Mouse (Mus musculus) kidney, adult 8-10 months (tissue): ENCODE measurements around the gene Polk.

Experiments
- DNase-seq, 2 experiments: peaks; one replicate each; pipeline ENCODE4 v3.0.0; 2022

Gene Polk

DNA sequence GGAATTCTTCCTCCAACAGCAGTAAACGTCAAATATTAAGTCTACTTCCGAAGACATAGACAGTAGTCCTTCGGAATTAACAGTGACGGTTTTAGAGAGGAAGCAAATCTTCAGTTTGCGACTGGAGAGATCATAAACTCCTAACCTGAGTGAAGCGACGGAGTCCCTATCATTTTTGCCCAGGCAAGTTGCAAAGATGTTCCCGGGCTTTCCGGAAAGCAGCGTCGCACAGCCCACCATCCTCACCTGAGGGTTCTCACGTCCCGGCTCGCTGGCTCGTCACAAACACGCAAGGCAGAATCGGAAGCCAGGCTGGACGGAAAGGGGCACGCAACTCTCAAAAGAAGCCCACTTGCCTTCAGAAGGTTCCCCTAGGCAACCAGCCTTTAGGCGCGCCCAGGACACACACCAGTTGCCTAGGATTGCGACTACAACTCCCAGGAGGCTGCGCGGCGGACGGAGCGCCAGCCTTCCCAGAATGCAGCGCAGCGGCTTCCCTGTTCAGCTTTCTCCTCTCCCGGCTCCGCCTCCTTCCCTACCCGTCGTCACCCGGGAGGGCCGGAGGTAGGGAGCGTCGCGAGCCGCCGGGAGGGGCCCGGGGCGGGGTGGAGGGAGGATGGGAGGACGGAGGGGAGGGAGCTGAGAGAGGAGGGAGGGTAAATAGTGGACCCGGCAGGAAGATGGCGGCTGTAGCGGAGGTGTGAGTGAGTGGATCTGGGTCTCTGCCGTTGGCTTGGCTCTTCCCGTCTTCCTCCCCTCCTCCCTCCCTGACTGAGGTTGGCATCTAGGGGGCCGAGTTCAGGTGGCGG lies at the start of gene Polk, which contains the start of gene Col4a3bp:
Gene Polk (minus strand): TSS at position 499 of the 809 bp plus-strand sequence.
Gene Col4a3bp (plus strand): TSS at position 538 of the 809 bp plus-strand sequence.
- peak; percentile 97 for DNase-seq

DNA sequence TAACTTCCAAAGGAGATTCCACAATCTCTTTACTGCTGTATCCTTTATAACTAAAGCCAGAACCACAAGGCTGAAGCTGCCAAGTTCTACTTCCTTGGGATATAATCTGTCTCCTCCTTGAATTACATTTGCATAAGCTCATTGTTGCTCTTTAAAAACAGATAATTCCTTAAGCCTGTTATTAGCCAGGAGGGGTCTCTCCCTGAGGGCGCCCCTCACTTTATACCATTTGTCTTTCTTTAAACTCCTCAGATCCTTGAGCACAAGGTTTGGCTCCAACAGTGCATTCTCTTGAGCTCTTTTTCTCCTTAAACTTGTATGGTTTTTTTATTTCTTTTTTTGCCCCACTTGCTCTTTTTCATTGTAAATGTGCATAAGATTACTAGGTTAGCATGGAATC lies 46.3 kb upstream of the Polk start:
- DNase-seq, result no peak

DNA sequence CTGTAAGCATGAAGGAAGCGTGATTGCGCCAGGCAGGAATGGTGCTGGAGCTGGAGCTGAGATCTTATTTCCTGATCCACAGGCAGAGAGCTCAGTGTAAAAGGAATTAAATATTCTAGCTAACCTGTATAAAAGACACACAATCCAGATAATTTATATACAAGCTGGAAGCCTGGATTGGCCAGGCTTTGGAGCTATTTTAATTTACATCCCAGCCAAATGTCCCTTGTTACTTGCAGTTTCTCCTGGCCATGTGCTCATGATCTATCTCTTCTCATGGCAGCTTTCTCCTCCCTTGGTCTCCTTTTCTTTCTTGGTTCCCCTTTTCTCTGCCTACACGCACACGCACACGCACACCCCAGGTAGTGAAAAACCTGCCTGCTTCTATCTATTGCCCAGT lies 44.2 kb upstream of the Polk start:
- DNase-seq, result no peak

- DNase-seq, result no peak
These were observed 41.8 kb upstream of the Polk start for GRCm38 (mm10) chr13:96584201-96584600.

- no peak for DNase-seq
These were observed 37.6 kb upstream of the Polk start for GRCm38 (mm10) chr13:96579979-96580378.

DNA sequence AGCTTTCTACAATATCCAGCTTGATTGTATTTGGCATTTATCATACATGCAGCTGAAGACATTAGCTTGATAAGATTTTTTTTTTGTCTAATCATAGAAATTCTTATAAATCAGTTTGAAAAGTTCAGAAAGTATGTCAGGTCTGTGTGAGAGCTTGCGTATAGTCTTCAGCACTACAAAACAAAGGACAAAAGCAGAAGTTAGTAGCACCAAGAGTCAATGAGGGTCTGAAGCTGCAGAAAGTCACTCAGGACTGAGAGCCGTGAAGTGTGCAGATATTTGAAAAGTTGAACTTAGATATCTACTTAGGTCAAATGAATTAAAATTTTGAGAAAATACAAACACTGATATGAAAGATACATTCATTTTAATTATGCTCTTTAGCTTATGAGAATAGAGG lies 36.7 kb upstream of the Polk start:
- no peak for DNase-seq

- DNase-seq, result no peak
These were observed 31.8 kb upstream of the Polk start for GRCm38 (mm10) chr13:96574170-96574569.

- DNase-seq, result no peak
These were observed 28.6 kb upstream of the Polk start for GRCm38 (mm10) chr13:96571016-96571361.

DNA sequence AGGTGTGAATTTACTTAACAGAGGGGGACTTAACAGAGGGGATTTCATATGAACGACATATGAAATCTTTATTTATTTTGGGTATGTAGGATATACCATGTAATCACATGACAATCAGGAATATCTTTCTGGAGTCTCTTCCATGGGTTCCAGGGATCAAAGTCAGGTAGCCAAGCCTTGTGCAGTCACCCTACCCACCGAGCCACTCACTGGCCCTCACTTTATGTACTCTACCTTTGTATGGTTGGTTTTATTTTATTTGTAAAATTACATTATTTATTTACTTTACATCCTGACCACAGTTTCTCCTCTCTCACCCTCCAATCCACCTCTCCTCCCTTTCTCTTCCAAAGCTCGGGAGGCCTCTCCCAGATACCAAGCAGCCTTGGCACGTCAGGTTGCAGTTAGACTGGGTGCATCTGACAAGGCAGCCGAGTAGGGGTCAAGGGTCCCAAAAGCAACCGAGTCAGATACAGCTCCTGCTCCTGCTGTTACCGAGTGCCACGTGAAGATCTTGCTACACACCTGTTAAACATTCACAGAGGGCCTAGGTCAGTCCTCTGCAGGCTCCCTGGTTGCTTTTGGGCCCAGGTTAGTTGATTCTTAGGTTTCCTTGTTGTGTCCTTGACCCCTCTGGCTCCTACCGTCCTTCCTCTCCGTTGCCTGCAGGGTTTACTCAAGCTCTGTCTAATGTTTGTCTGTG lies 28.1 kb upstream of the Polk start:
- peak; percentile 86 to 93 for DNase-seq

DNA sequence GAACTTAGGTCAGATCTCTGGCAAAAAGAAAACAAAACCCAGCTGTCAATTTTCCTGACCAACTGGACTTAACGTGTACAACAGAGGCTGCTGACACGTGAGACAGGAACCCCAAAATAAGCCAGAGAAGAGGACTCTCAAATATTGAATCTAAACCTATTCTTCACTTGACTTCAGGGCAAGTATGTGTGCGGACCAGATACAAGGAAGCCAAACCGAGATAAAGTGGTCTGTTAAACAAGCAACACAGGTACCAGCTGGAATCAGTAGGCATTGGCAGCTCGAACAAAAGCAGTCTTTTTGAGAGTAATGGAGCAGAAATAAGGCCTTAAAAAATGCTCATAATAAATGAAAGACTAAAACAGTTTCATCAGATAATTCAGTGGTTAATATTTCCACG lies 25.6 kb upstream of the Polk start:
- no peak for DNase-seq

GRCm38 (mm10) chr13:96555099-96555498 lies 12.7 kb upstream of the Polk start:
- no peak for DNase-seq

GRCm38 (mm10) chr13:96547941-96548340 lies 5.6 kb upstream of the Polk start:
- no peak for DNase-seq

- no peak for DNase-seq
These were observed 4.9 kb upstream of the Polk start for GRCm38 (mm10) chr13:96547250-96547649.

GRCm38 (mm10) chr13:96544506-96544905 lies 2.1 kb upstream of the Polk start:
- no peak for DNase-seq

DNA sequence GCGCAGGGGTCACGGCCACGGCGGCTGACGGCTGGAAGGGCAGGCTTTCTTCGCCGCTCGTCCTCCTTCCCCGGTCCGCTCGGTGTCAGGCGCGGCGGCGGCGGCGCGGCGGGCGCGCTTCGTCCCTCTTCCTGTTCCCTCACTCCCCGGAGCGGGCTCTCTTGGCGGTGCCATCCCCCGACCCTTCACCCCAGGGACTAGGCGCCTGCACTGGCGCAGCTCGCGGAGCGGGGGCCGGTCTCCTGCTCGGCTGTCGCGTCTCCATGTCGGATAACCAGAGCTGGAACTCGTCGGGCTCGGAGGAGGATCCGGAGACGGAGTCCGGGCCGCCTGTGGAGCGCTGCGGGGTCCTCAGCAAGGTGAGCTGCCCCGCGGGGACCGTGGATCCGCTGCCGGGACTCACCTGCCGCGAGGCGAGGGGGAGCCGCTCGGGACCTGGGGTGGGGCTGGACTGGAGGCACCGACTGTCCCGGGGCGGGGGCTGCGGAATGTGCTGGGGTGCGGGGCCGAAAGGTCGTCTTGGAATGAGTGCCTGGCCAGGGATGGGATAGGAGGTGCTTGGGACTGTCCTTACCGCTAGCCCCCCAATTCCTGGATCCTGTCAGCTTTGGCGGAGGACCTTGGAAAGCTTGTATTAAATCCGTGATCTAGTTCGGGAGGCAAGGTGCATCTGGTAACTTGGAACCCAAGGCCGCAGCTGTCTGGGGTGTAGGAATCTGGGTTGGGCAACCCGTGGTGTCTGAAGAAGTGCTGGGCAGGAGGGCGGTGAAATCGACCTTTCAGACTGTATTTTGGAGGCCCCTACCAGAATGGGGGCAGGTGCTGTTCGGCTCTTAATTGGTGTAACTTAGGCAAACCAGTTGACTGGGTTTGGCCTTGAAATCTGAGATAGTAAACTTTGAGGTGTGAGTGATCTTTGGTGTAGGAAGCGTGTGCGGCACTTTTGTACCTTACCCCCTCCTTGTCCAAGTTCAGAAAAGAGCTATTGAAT lies 817 bp upstream of the Polk start:
- peak; percentile 43 to 52 for DNase-seq

DNA sequence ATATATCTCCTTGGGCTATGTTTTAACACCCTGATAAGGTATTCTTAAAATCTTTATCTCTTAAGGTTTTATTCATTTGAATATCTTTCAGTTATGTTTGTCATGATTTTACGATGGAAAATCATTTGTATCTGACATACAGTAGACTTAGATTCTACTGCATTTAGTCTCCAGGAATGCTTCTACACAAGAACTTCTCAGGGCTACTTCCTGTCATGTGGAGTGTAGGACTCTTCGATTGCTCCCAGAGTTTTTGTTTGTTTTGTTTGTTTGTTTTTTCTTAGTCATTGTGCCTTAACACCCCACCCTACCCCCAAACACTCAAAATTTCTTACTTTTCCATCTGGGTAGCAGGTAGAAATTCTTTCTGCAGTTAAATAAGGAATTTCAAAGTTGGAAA lies 998 bp downstream of the Polk start:
- DNase-seq, result no peak

- no peak for DNase-seq
These were observed 4.3 kb downstream of the Polk start for GRCm38 (mm10) chr13:96538103-96538502.

DNA sequence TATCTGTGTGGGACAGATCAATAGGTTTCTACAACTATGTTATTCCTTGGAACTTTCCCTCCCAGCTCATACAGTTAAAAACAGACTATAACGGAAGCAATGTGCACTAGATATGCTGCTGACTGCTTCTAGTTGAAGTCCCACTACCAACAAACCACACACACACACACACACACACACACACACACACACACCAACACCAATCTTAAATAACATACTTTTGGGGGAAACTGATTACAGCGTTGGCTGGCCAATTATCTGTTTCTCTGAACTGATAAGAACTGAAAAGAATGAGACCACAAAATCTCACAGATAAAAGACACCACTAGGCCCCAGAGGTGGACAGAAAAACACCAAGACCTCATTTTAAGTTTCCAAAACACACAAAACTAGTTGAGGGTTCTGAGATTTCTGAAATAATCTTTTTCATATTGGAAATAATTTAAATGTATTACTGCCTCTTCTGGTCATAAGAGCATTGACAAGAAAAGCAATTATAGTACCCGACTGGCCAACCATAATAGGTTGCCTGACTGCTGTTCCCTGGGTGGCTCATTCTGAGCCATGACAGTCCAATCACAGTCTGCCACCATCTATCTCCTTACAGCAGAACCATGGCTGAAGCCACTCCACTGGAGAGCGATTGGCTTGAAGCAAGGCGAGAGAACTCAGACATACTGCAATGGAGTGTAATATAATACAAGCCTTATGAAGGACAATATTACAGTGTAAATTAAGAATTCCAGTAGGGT lies 5.4 kb downstream of the Polk start:
- DNase-seq, result no peak

- no peak for DNase-seq
These were observed 8.6 kb downstream of the Polk start for GRCm38 (mm10) chr13:96533742-96534141.

- DNase-seq, result peak in 1 of 2 experiments; percentile 18
These were observed 10.2 kb downstream of the Polk start for GRCm38 (mm10) chr13:96532176-96532575.

- no peak for DNase-seq
These were observed 12.3 kb downstream of the Polk start for GRCm38 (mm10) chr13:96530064-96530463.

DNA sequence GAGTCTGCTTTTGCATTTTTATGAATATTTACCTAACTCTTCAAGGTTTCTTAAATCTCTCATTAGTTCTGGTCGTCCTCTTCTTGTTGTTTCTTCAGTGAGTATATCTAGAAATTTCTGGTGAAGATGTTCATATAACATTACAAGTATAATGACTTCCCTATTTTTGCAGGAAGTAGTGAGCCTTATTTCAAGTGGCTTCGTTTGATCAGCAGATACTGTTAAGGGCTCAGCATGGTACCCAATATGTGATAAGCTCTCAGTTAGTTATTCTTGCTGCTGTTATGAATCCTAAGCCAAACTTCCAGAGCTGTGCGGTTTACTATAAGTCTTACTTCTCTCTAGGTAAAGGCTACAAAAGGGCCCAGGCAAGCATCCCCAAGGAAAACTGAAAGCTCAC lies 12.8 kb downstream of the Polk start:
- no peak for DNase-seq
